Mouse (Mus musculus) lung, postnatal 0 days (tissue): ENCODE data around the gene Nsf. TPM values are rescaled to one million over a fixed set of nuclear protein-coding genes. Genes with fewer than 3 reads are reported as not detected.
A peak's percentile ranks its signal among the peaks of the same experiment; 100 is the strongest.

ENCODE experiments used
- ATAC-seq: fragments of 200-750 bp; cut with Nextera tagmentation; 2 replicates; pipeline ENCODE4 v1.8.0; 2017; ENCODE audit warnings: moderate library complexity
- DNase-seq: peaks from one replicate; pipeline ENCODE4 v3.0.0-alpha.2; 2016; ENCODE audit warnings: low spot score
- H3K27ac ChIP-seq: fragments of 300-500 bp; sonication (generic); 2 replicates; pipeline ENCODE4 v1.5.1; 2014; ENCODE audit warnings: antibody characterized with exemption, mild to moderate bottlenecking, low read length, mixed read lengths
- H3K27me3 ChIP-seq: fragments of 300-500 bp; sonication (generic); replicated peaks from 2 replicates; pipeline ENCODE4 v1.6.1; 2014; ENCODE audit warnings: low read length, mixed read lengths; ENCODE audit not compliant: insufficient read depth
- H3K36me3 ChIP-seq: fragments of 300-500 bp; sonication (generic); 2 replicates; pipeline ENCODE4 v1.6.1; 2014; ENCODE audit warnings: low read length, mixed read lengths; ENCODE audit not compliant: insufficient read depth
- H3K4me1 ChIP-seq: fragments of 300-500 bp; sonication (generic); 2 replicates; pipeline ENCODE4 v1.6.1; 2014; ENCODE audit warnings: antibody characterized with exemption, low read depth, low read length, mixed read lengths; ENCODE audit not compliant: insufficient read depth
- H3K4me2 ChIP-seq: fragments of 300-500 bp; sonication (generic); replicated peaks from 2 replicates; pipeline ENCODE4 v1.6.1; 2014; ENCODE audit warnings: low read depth, mild to moderate bottlenecking, low read length, moderate library complexity, mixed read lengths
- H3K4me3 ChIP-seq: fragments of 300-500 bp; sonication (generic); 2 replicates; pipeline ENCODE4 v1.5.1; 2014; ENCODE audit warnings: low read depth, low read length
- H3K9ac ChIP-seq: fragments of 300-500 bp; sonication (generic); replicated peaks from 2 replicates; pipeline ENCODE4 v1.6.1; 2014; ENCODE audit warnings: low read depth, mild to moderate bottlenecking
- H3K9me3 ChIP-seq: fragments of 300-500 bp; sonication (generic); 2 replicates; pipeline ENCODE4 v1.6.1; 2016; ENCODE audit warnings: low read length, mixed read lengths
- CTCF ChIP-seq: IDR thresholded peaks from 2 replicates; pipeline ENCODE4 v1.5.1; 2016; ENCODE audit warnings: antibody characterized with exemption, mild to moderate bottlenecking
- EP300 ChIP-seq: IDR thresholded peaks from 2 replicates; pipeline ENCODE4 v1.6.1; 2016; ENCODE audit warnings: antibody characterized with exemption, mild to moderate bottlenecking, control low read depth
- WGBS: fragments of 180-500 bp; shearing (Covaris S2); extraction: QIAGEN DNeasy Blood & Tissue Kit; methylation state at CpG from one replicate; pipeline ENCODE4 v1.1.7; 2014; 5-methylcytosine and 5-hydroxymethylcytosine counted together
- polyA plus RNA-seq: library from polyadenylated mRNA; unstranded; fragments of >200 nt; fragmentation: Nextera tagmentation; extraction: Ambion mirVana; gene quantifications from 2 replicates; pipeline ENCODE4 v1.2.1, GENCODE M21; 2015

The Nsf gene
- polyA plus RNA-seq, 1 experiment from 2014 or later, result 47.3 TPM

GRCm38 (mm10) chr11:103789951-103790350, 163.9 kb downstream of the Nsf start:
- Histone ChIP-seq H3K4me3 (no peak overlapping the region), H3K36me3 (no peaks in the 10 kb centered on the region), H3K9me3 (no peaks in the 10 kb centered on the region), H3K27me3 (peaks cover 4% of the 10 kb centered on the region), H3K27ac (no peak overlapping the region), H3K9ac (no peak overlapping the region), H3K4me1 (no peaks in the 10 kb centered on the region), H3K4me2 (no peak overlapping the region)
- ATAC-seq (no peak), DNase-seq (no peak)
- 43% methylated on average over 5 of the region's 5 CpGs for WGBS
- TF ChIP-seq EP300 (no peak), CTCF (no peak)

- no peak overlapping the region for H3K4me2 ChIP-seq
- H3K4me1 ChIP-seq, result no peaks in the 10 kb centered on the region
- ATAC-seq (no peak), DNase-seq (no peak)
- TF ChIP-seq CTCF (no peak), EP300 (no peak)
- no peak overlapping the region for H3K9ac ChIP-seq
- peaks cover 15% of the 10 kb centered on the region; the same call in 1 of the 2 replicates for H3K27me3 ChIP-seq
- no peaks in the 10 kb centered on the region for H3K9me3 ChIP-seq
- no peak overlapping the region for H3K4me3 ChIP-seq
- no peaks in the 10 kb centered on the region for H3K36me3 ChIP-seq
- 51% methylated on average over 9 of the region's 9 CpGs for WGBS
- H3K27ac ChIP-seq, result no peak overlapping the region
Measured at GRCm38 (mm10) chr11:103780152-103780551, 173.7 kb downstream of the Nsf start.

GRCm38 (mm10) chr11:103774228-103774530, 179.7 kb downstream of the Nsf start:
- Histone ChIP-seq H3K4me1 (no peaks in the 10 kb centered on the region), H3K9me3 (no peaks in the 10 kb centered on the region), H3K4me2 (0 out of 2 replicates have a peak overlapping the region, but pooled peaks have one; percentile 17), H3K27me3 (peaks cover 63% of the 10 kb centered on the region), H3K4me3 (no peak overlapping the region), H3K9ac (no peak overlapping the region), H3K27ac (no peak overlapping the region), H3K36me3 (no peaks in the 10 kb centered on the region)
- TF ChIP-seq EP300 (no peak), CTCF (no peak)
- WGBS, result under 1% methylated on average over 19 of the region's 19 CpGs
- DNase-seq, result no peak
- no peak for ATAC-seq

GRCm38 (mm10) chr11:103773387-103774227, 180.2 kb downstream of the Nsf start, which contains the start of gene Wnt3:
Gene Wnt3, plus strand, starts transcription at chr11:103774150.
- DNase-seq, result no peak

GRCm38 (mm10) chr11:103772505-103773386, 181.1 kb downstream of the Nsf start:
- DNase-seq (no peak), ATAC-seq (no peak)
- peaks cover 63% of the 10 kb centered on the region for H3K27me3 ChIP-seq
- no peaks in the 10 kb centered on the region for H3K9me3 ChIP-seq
- no peak overlapping the region for H3K27ac ChIP-seq
- no peaks in the 10 kb centered on the region for H3K36me3 ChIP-seq
- H3K4me1 ChIP-seq, result no peaks in the 10 kb centered on the region
- no peak overlapping the region for H3K9ac ChIP-seq
- H3K4me2 ChIP-seq, result no peak overlapping the region
- H3K4me3 ChIP-seq, result peak overlapping the region; percentile 15; the same call in 1 of the 2 replicates
- TF ChIP-seq CTCF, result no peak
- no peak for TF ChIP-seq EP300
- under 1% methylated on average over 23 of the region's 23 CpGs for whole genome bisulfite sequencing

More at GRCm38 (mm10) chr11:103773387-103774227, 180.2 kb downstream of the Nsf start, which contains the start of gene Wnt3:
- no peaks in the 10 kb centered on the region for H3K9me3 ChIP-seq
- 0 out of 2 replicates have a peak within 1 kb of the TSS, but pooled peaks have one; percentile 17 for H3K4me2 ChIP-seq
- no peaks in the 10 kb centered on the region for H3K4me1 ChIP-seq
- under 1% methylated on average over 57 of the region's 60 CpGs for WGBS
- ATAC-seq, result no peak
- H3K27me3 ChIP-seq, result peaks cover 63% of the 10 kb centered on the region
- H3K4me3 ChIP-seq, result peak within 1 kb of the TSS; percentile 15; the same call in 1 of the 2 replicates
- no peak within 1 kb of the TSS for H3K9ac ChIP-seq
- no peak within 1 kb of the TSS for H3K27ac ChIP-seq
- H3K36me3 ChIP-seq, result no peaks in the 10 kb centered on the region
- TF ChIP-seq CTCF (no peak), EP300 (no peak)

Other genes starting within 250 kb of the Nsf start
- gene Wnt9b, start 204.2 kb downstream of the Nsf start, polyA plus RNA-seq, result 0.08 and 0.11 TPM in 2 replicates
- gene Wnt3, start 179.9 kb downstream of the Nsf start, polyA plus RNA-seq, result 0.08 and 0.49 TPM in 2 replicates
- 95.8 and 107 TPM in 2 replicates for gene Arf2, start 12.7 kb upstream of the Nsf start, polyA plus RNA-seq
- not detected in 2 replicates for gene Crhr1, start 178.8 kb upstream of the Nsf start, polyA plus RNA-seq
- not detected in 2 replicates for gene Sppl2c, start 232.3 kb upstream of the Nsf start, polyA plus RNA-seq